25 mouse cellular contexts compared by ENCODE assay signal in genomic region chr2:156348812-156349211, GRCm38 (mm10). TPM values are rescaled to one million over a fixed set of nuclear protein-coding genes. Genes with fewer than 3 reads are reported as not detected.
DNase-seq lines count a peak whose midpoint lies in the region; ATAC-seq and TF ChIP-seq lines count a peak whose summit lies in the region.
"Had no signal": no experiment of that assay in that cellular context is flagged by ENCODE, and none has a peak within 500 bp of the region (broad histone marks: within the 10 kb centered on the region; RNA-seq: fewer than 3 reads in every experiment).

No protein-coding gene starts in this region.

- no peak for DNase-seq in heart, postnatal 0 days (ENCODE audit: low spot score)
- no peak for DNase-seq in heart, postnatal 10 days
- DNase-seq in 3T3-L1 (ENCODE audit: low read depth, low spot score): peak; percentile 45
- DNase-seq in NIH3T3 (ENCODE audit: low read depth): peak; percentile 17
- no peak for DNase-seq in layer of hippocampus, adult 2 months (ENCODE audit: low spot score in 2 of 2)
- no peak for DNase-seq in thymus, adult 18-20 months
- DNase-seq: adrenal gland, adult 2 months; adrenal gland, postnatal 10 days; adrenal gland, postnatal 25 days; B cell, adult 2 months; cerebellum, adult 11-12 months; cerebellum, adult 2 months; cerebellum, adult 9-10 months; cerebellum, postnatal 36 days; embryo, embryonic 11 days had no signal

- H3K4me3 ChIP-seq in heart, postnatal 0 days (ENCODE audit: low read depth, low read length): no peak overlapping the region
- H3K4me3 ChIP-seq in layer of hippocampus, adult 2 months: no peak overlapping the region
- H3K4me3 ChIP-seq: embryonic facial prominence, embryonic 13.5 days; embryonic facial prominence, embryonic 15.5 days; erythroblast, embryonic 14.5 days; forebrain, embryonic 10.5 days; forebrain, embryonic 12.5 days had no signal

- TF ChIP-seq EP300 in heart, postnatal 0 days (IDR thresholded peaks at IDR 0.05; ENCODE audit: low read depth): no peak

- no peaks in the 10 kb centered on the region for H3K9me3 ChIP-seq in heart, postnatal 0 days (replicated peaks; ENCODE audit: control insufficient read depth, low read length)
- H3K9me3 ChIP-seq: embryonic facial prominence, embryonic 13.5 days; embryonic facial prominence, embryonic 15.5 days; forebrain, embryonic 10.5 days; forebrain, embryonic 12.5 days; G1E had no signal

- peak; percentile 20; the same call in 1 of the 2 replicates for ATAC-seq in heart, postnatal 0 days (ENCODE audit: insufficient read depth, low read depth)
- ATAC-seq: CD4-positive, CD25-positive, alpha-beta regulatory T cell, adult 4 months; forebrain, embryonic 14.5 days; forebrain, embryonic 16.5 days had no signal

- H3K4me2 ChIP-seq in heart, postnatal 0 days (ENCODE audit: low read depth, low read length): no peak overlapping the region
- H3K4me2 ChIP-seq: embryonic facial prominence, embryonic 13.5 days; embryonic facial prominence, embryonic 15.5 days; forebrain, embryonic 12.5 days had no signal

- H3K36me3 ChIP-seq in heart, postnatal 0 days (replicated peaks; ENCODE audit: control insufficient read depth, insufficient read depth, low read length): no peaks in the 10 kb centered on the region
- H3K36me3 ChIP-seq: embryonic facial prominence, embryonic 13.5 days; embryonic facial prominence, embryonic 15.5 days; forebrain, embryonic 10.5 days; forebrain, embryonic 12.5 days; G1E had no signal

- TF ChIP-seq CTCF in heart, postnatal 0 days (IDR thresholded peaks at IDR 0.05; ENCODE audit: low read depth): no peak
- TF ChIP-seq CTCF in layer of hippocampus, adult 2 months (conservative IDR thresholded peaks at IDR 0.05): no peak

- no peaks in the 10 kb centered on the region for H3K4me1 ChIP-seq in heart, postnatal 0 days (ENCODE audit: control insufficient read depth, insufficient read depth)
- H3K4me1 ChIP-seq: embryonic facial prominence, embryonic 13.5 days; embryonic facial prominence, embryonic 15.5 days; forebrain, embryonic 12.5 days had no signal

- no peak overlapping the region for H3K27ac ChIP-seq in heart, postnatal 0 days (ENCODE audit: low read depth)
- H3K27ac ChIP-seq in layer of hippocampus, adult 2 months: no peak overlapping the region
- H3K27ac ChIP-seq: embryonic facial prominence, embryonic 13.5 days; embryonic facial prominence, embryonic 15.5 days; forebrain, embryonic 10.5 days; forebrain, embryonic 12.5 days had no signal

- no peaks in the 10 kb centered on the region for H3K27me3 ChIP-seq in heart, postnatal 0 days (ENCODE audit: control insufficient read depth, insufficient read depth, low read length)
- H3K27me3 ChIP-seq: CH12.LX; embryonic facial prominence, embryonic 13.5 days; embryonic facial prominence, embryonic 15.5 days; forebrain, embryonic 12.5 days had no signal

- intact Hi-C loops in heart, postnatal 10 days (cut with DNase I): no loop called here

- WGBS in heart, postnatal 0 days: 71% methylated on average over 4 of the region's 4 CpGs

- H3K9ac ChIP-seq in heart, postnatal 0 days (replicated peaks; ENCODE audit: low read depth, low read length): no peak overlapping the region
- H3K9ac ChIP-seq: embryonic facial prominence, embryonic 13.5 days; embryonic facial prominence, embryonic 15.5 days; forebrain, embryonic 12.5 days had no signal

RNA-seq across cellular contexts. Expression of gene Scand1, which starts 36.3 kb away (rescaled TPM):
- total RNA-seq in heart, postnatal 0 days (2014; rRNA removed; ENCODE audit: low replicate concordance): 214 and 265 TPM in 2 replicates
- polyA plus RNA-seq in heart, postnatal 0 days (2015; fragmentation: Nextera tagmentation; extraction: Ambion mirVana): 82.3 and 90.2 TPM in 2 replicates
- total RNA-seq in heart, postnatal 10 days (2021): 10 to 100 TPM; 85.3 to 96.6 TPM
- total RNA-seq in layer of hippocampus, adult 2 months (2021): 10 to 100 TPM; 86.5 to 97.6 TPM

RNA-seq across cellular contexts. Expression of gene Cnbd2, which starts 36.7 kb away (rescaled TPM):
- 0.12 and 1.1 TPM in 2 replicates for total RNA-seq in heart, postnatal 0 days (2014; rRNA removed; ENCODE audit: low replicate concordance)
- polyA plus RNA-seq in heart, postnatal 0 days (2015; fragmentation: Nextera tagmentation; extraction: Ambion mirVana): 3.3 and 3.7 TPM in 2 replicates
- 1 to 10 TPM in 1 of 2 experiments, under 1 TPM in 1; 0.81 to 1.1 TPM for total RNA-seq in heart, postnatal 10 days (2021)
- 1 to 10 TPM; 5.1 to 5.4 TPM for total RNA-seq in layer of hippocampus, adult 2 months (2021)
- polyA plus RNA-seq: erythroblast, embryonic 14.5 days had no signal

Comparison
In these comparisons a context has a peak if more than half of its experiments do, and no peak if none do; other contexts are left out.
1. DNase-seq: peak in 3T3-L1 (single experiment) and NIH3T3 (single experiment); none in heart, postnatal 0 days (single experiment), heart, postnatal 10 days (0 of 2), layer of hippocampus, adult 2 months (0 of 2) and thymus, adult 18-20 months (0 of 2).